Mouse (Mus musculus): ENCODE results near the gene Lactb.

Gene Lactb

DNA sequence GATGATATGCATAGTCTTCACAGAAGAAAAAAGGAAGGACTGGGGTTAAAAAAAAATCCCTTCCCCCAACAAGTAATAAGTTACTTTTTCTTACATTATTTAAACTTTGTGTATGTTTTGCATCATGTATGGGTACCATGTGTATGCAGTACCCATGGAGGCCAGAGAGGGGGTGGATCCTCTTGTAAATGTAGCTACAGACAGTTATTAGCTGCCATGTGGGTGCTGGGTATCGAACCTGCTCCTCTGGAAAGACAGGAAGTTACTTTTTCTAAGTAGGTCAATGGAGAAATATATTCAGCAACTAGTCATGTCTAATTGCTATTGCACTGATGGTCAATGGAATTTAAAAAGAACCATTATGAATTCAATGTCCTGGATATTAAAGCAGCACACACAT is 3.2 kb upstream of the Lactb start:
- no peak for DNase-seq

DNA sequence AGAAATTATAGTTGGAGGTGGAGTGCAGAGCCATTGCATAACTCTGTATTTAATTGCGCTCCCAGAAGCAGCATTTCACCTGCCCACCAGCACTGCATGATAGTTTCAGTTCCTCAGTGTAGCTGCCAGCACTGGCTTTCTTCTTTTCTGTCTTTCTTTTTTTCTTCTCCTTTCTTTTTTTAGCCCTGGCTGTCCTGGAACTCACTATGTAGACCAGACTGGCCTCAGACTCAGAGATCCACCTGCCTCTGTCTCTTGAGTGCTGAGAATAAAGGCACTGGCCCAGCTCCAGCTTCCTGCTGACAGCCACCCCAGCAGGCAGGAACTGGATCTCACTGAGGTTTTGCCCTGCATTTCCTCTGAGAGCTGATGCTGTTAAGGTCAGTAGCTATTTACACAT is 2.7 kb upstream of the Lactb start:
- DNase-seq, result peak; percentile 22 to 46

DNA sequence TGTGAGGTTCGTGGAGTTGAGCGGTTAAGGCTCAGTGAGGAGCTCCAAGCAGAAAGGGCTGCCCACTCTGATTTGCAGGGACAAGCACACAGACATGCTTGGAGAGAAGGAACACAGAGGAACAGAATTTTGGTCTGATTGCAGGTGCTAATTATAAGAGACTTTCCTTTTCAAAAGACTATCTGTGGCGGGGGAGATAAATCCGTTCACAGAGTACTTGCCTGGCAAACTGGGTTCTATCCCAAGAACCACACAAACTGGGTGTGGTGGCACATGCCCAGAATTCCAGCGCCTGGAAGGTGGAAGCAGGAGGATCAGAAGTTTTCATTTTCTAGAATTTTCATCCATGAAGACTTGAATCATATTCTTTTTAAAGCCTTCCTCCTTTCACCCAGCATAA is 1.8 kb upstream of the Lactb start:
- no peak for DNase-seq

DNA sequence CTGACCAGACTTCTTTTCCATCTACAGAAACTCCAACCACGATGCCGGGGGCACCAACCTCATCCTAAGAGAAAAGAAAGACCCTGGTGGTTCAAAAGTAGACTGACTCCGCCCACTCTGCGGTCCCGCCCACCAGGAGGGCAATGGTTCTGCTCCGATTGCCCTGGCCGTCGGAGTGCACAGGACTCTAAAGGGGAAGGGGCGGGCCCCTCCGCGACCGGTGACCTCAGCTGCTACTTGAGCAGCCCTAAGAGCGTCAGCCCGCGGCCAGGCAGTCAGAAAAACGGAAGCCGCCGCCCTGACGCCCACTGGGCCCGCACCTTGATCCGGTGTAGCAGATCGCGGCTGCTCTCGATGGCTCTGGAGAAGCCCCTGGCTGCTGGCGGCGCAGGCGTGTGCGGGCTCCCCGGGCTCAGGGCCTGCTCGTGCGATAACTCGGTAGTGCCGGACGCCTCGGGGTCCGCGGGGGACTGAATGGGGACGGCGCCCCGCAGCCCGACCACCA is 511 bp downstream of the Lactb start:
- DNase-seq, result peak; percentile 94 to 95

DNA sequence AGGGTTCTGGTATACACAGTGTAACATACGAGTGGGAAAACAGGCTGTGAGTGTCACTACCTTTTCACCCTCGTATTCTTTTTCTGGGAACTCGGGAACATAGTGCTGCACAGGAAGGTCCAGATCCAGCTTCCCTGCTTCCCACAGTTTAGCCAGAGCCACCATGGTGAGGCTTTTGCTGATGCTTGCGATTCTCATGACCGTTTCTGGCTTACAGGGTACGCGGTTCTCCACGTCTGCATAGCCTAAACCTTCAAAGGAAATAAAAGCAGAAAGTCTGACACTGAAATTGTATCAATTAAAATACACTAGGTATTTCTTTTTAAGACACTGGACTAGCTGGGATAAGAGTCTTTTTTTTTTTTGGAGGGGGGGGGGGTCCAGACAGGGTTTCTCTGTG is 4.2 kb downstream of the Lactb start:
- DNase-seq, result no peak

DNA sequence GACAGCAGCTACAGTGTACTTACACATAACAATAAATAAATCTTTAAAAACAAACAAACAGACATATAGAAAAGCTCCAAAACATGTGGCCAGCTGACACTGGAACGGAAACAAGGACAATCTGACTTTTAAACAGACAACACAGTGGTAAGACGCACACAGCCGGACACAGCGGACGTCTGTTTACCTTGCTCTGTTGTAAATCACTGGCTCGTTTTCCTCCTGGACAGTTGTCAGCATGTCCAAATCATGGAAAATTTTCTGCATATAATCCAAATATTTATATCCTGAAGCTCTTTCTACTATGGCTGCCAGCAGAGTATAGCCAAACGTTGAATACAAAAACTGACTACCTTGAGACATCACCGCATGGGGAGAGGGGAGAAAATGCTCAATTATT is 7.8 kb downstream of the Lactb start:
- no peak for DNase-seq

DNA sequence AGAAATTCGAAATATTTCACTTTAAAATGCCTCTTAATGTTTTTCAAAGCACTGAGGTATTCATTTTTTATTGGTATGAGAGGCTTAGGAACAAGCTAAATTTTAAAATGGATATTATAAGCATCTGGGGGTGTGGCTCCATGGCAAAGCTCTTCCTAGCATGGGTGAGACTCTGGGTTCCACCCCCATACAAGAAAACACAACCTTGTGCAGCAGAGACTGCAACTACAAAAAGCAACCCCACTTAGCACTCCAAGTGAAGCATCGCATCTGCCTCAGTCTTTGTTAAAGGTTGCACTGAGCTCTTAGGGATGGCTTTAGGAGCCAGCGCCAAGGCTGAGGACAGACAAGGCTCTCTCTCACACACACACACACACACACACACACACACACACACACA is 13.8 kb downstream of the Lactb start:
- DNase-seq, result no peak

DNA sequence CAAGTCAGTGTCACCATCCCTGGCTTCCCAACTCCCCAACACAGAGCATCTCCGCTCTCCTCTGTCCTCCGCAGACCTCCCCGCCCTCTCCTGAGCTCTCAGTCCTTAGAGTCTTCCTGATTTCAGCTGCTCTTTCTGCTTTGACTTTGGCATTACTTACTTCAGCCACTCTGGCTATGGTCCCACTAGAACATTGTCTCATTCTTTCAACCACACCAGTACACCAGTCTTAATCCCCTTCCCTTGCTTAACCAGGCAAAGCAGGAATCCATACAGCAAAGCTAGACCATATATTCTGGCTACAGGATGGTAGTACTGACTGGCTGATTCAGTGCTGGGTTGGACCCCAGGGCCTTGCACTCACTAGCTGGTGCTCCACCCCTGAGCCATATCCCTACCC is 17.8 kb downstream of the Lactb start:
- no peak for DNase-seq

DNA sequence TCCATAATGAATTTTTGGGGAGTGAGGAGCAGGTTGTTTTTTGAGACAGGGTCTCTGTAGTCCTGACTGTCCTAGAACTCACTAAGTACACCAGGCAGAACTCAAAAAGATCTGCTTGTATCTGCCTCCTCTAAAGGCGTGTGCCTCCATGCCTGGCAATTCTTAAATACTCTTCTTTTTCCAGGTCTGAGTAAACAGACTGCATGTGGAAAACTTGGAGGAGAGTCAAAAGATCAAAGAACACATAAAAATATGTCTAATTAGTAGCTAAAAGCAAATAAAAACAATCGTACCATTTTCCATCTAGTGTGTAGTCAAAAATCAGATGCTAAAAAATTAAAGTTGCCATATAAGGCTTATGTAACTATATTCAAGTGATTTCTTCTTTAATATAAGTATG is 22.4 kb downstream of the Lactb start:
- peak in 1 of 2 experiments; percentile 9 for DNase-seq

DNA sequence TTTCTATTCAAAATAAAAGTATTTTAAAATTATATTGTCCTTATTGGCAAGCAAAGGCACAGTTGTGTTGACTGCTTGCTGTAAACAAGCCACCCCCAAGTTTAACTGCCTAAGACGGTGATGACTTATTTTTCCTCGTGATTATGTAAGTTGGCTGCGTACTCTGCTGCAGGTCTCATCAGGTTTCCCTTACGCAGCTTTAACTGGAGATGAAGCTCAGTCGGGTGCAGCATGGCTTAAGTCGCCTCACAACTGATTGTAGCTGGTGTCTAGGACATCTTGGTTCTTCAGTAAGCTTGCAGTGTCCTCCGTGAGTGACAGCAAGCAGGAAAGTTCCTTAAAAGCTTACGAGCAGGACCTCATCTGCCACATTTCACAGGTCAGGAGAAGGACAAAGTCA is 23.0 kb downstream of the Lactb start:
- peak in 1 of 2 experiments; percentile 11 for DNase-seq

DNA sequence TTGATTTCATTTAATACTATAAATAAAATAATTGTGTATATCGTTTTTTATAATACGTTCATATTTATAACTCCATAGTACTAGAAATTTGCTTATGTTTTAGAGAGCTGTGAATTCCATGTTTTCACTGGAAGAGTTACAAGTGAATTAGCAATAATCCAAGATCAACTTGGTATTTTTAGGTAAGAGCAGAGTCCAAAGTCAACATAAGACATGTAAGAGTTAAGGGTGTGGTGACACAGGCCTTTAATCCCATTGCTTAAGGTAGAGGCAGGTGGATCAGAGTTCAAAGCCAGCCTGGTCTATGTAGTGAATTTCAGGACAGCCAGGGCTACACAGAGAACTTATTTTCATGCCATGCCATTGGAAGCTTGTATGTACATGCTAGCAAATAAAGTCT is 26.7 kb downstream of the Lactb start:
- DNase-seq, result no peak

DNA sequence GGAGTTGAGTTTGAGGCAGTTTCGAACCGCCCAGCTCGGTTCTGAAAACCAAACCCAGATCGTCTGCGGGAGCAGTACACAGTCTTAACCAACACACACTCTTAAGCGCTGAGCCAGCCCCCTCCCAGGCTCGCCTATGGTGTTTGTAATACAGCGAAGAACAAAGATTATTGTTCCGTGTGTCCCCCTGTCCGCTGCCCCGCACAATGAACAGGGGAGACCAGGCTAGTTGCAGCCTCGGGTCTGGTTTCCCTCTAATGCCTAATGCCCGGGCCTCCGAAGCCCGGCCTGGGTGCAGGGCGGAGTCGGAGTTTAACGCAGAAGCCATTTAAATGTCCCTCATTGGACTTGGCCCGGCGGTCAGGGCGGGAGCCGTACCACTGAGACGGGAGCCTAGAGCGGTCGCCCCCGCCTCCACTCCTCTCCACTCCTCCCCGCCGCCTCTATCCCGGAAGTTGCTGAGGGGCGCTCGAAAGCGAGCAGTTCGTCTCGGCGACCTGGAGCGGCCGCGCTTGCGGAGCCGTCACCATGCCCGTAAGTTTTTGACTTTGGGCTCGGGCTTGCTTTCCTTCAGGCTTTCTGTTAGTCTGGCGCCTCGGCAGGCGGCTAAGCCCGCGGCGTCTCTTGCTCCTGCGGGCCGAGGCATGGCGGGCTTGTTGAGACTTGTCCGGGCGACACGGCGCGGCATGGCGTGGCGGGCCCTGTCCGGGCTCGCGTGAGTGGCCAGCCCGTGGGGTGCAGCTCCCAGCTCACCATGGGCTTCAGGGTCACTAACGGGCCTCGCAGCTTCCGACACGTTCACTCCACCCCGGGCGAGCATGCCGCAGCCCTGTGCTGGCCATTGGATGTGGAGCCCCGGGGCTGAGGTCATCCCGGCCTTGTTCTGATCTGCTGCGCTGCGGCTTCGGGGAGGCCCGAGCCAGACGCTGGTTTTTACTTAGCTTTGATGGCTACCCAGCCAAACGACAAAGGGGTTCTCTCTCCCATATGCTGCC is 29.3 kb downstream of the Lactb start, which contains the start of gene Rps27l:
Gene Rps27l (plus strand): TSS at position 440 of the 995 bp plus-strand sequence.
- peak; percentile 96 for DNase-seq

DNA sequence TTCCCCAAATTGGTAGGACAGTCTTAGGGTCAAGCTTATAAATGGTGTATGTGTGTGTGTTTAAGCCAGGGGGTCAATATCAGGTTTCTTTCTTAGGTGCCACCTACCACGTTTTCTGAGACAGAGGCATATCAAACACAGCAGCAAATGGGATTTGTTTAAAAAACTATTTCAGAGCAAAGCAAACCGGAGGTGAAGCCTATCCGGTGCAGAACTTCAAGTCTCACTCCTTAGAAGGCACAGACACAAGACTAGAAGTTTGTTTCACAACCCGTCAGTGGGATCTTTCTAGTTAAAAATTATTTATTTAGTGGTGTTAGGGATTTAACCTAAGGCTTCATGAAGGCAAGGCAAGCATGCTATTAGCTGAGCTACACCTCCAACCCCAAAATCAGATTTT is 30.1 kb downstream of the Lactb start:
- no peak for DNase-seq

DNA sequence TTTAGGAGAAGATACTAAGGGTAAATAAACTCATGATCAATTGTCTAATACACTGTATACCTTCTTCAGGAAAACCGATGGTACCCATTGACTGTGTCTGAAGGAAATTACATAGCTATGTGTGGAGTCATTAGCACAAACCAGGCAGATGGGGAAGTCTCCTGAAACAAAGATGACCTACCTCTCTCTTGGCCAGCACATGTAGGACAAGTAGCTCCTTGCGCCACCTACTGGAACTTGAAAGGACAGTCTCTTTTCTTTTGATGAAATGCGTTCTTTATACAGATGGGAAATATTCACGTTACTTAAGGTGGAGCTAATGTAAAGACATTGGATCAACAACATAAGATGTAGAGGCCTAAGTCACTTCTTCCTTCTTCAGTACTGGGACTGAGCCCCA is 36.4 kb downstream of the Lactb start:
- DNase-seq, result peak; percentile 58 to 61

DNA sequence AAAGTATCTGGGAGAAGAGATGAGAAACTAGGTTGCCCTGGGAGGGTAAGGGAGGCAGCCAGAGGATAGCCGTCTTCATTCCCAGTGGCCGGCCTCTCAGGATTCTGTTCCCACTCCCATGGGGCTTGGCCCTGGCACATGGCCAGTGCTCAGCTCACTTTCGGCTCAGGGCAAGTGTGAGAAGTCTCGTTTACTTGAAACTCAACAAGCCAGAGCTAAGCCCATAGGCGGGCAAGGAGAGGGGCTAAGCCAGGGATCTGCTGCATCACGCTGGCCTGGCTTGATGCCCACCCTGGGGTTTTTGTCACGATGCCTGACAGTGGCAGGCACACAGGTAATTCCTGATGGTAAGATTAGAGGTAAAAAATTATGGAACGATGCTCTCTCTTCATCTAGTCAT is 37.8 kb downstream of the Lactb start:
- peak; percentile 20 to 59 for DNase-seq

DNA sequence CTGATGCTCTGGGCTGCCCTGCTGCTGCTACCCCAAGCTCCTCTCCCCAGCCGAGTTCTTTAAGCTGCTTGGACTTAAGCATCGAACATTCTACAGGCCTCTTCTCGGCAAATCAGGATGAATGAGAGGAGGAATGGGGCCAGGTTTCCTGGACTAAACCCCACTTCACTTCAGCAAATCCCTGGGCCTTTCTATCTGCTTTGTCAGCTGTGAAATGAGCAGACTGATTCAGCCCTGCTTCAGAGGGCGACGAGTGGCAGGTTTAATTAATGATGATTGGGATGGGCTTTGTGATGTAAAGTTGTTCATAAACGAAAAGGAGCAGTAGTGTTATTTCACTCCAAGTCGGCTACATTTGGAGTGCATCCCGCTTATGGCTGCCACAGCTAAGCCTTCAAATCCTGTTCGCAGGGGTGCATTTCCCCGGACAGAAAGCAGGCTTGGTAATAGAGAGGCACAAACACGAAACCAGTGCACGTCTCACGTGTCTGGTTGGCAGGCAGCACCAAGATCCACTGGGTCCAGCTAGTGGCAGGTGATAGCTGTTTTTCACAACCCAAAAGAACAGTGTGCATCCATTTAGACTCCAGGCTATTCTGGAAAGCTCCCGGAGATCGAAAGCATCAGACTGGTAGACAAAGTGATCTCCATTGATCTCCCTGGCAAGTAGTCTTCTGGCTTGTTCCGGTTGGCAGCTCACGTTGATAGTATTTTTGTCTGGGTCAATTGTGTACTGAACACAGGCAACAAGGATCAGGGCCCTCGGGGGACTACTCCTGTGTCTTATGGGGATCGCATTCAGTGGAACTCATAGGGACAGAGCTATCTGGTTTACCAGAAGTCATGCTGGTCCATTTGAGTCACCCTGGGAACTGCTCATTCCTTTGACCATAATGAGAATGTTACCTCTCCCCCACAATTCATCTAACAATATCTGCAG is 41.1 kb downstream of the Lactb start:
- no peak for DNase-seq

DNA sequence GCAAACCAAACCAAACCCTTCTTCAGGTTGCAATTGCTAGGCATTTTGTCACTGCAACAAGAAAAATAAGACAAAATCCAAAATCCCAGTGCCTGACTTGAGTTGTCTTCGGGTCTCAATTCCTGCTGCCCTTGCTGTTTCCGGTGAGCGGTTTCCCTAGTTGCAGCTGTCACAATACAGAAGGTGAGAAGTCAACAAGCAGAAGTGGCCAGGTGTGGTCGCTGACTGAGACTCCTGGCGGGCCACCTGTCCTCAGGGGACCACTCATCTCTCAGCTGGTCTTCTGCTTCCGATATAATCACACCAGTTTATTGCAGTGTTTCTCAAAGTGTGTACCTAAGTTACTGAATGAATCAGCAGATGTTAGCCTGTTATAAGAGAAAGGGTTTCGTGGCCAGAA is 44.9 kb downstream of the Lactb start:
- no peak for DNase-seq

DNA sequence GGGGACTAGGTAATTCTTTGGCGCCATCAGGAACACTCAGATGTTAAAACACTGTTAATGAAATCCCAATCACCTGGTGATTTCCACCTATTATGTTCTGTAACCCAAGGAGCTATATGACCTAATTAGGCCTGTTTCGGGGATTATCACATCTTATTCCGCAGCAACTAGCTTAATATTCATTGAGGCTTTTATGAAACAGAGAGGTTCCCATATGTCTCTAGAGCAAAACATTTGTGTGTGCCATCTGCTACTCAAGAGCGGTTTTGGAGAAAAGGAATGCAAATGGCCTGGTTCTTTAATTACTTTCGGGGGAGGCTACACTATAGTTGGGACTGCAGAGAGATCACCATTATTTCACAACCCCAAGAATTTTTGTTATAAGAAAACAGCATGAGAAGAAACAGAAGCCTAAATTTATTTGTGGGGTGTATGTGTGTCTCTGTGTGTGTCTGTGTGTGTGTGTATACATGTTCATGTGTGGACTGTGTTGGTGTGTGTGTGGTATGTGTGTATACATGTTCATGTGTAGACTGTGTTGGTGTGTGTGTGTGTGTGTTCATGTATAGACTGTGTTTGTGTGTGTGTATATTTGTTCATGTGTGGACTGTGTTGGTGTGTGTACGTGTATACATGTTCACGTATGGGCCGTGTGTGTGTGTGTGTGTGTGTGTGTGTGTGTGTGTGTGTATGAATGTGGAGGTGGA is 47.4 kb downstream of the Lactb start:
- no peak for DNase-seq

DNA sequence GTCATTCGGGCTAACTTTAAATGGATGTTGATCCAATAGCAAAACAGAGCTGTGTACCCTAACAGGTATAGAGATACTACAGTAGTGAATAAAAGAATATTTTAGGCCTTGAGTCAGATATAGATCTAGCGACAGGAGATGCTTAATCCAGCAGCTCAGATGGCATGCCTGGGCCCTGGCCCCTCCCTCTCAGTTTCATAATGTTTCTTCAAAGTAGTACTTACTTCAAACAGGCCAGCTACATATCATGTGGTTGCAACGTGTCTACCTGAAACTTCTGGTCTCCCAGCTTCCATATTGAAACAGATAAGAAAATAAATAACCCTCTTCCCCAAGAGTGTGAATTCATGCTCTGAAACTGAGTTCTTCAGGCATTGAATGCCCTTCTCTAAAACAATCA is 49.4 kb downstream of the Lactb start:
- DNase-seq, result no peak

DNA sequence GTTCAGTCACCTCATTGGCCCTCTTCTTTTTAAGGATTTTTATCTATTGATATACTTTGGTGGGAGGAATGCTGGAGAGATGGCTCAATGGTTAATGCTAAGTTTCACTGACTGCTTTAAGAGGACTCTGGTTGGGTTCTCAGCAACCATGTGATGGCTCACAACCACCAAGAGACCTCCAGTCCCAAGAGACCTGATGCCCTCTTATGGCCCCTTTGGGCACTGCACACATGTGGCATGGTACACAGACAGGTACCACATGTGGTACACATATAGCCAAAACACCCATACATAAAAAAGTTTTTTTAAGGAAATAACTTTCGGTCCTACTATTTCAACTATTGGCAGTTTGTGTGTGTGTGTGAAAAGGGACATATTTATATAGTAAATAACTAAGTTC is 53.2 kb downstream of the Lactb start:
- peak in 1 of 2 experiments; percentile 32 for DNase-seq

DNA sequence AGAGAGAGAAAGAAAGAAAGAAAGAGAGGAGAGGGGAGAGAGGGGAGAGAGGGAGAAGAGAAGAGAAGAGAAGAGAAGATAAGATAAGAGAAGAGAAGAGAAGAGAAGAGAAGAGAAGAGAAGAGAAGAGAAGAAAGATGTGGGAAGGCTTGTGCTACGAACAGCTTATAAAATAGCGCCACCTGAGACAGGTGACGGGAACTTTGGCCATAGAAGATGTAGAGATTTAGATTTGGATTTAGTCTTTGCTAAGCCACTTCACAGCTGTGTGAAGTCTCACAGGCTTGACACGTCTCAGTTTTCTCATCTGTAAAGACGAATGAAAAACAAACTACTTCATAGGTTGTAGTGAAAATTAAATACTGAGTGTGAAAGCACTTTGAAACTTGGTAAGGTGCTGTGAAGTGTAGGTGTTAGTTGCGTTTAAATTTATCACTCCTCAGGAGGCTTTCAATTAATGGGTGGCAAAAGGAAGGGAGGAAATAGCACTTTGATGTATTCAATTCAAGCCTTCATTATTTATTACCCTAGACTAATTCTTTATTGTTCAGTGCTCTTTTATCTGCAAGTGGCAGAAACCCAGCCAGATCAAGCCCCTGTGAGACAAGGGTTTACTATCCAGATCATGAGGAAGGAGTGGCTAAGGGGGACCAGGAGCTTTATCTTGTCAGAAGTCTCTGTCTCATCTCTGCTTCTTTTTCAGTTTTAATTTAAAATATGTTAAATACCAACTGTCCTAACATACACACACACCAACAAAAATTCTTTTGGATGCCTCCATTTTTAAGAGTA is 54.6 kb downstream of the Lactb start:
- DNase-seq, result peak in 1 of 2 experiments; percentile 29

DNA sequence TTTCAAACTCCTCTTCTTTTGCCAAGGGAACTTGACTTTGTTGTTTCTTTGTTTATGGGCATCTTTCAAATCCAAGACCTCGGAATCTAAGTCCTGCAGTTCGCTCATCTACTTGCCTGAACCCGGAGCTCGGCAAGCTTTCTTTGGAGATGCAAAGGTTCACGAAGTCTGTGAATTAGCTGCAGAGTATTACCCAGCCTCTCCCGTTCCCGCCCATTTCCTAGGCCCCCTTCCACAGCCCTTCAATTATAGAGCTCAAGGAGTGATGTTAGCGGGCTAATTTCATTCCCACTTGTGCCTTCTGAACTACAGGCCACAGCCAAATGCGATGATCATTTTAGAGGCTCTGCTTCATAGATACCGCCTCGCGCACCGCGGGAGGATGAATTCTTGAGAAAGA is 55.3 kb downstream of the Lactb start:
- DNase-seq, result peak; percentile 10 to 25
